Mouse (Mus musculus): ENCODE measurements around the gene Mcur1.

The Mcur1 gene

GRCm38 (mm10) chr13:43564733-43565132 lies 4.7 kb upstream of the Mcur1 start:
- no peak for DNase-seq

- DNase-seq: no peak
Observed at GRCm38 (mm10) chr13:43562726-43563125, 2.7 kb upstream of the Mcur1 start.

- DNase-seq: no peak
Observed at GRCm38 (mm10) chr13:43560458-43561411, 744 bp upstream of the Mcur1 start.

DNA sequence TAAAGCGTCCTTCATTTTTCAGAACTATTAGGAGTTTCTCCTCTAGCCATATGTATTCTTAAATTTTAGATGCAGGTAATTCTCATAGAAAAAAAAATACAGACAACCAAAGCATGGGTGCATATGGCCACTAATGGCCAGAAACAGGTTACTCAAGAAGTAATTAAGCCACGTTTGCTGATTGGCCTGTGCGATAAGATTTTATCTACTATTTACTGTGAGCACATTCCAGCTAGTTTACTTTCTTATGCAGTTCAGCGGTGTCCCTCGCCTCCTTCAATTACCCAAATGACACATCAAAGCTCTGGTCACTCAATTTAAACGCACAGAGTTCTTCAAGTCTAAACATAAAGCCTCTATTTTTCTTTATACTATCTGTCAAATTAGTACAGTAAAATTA lies 1.0 kb downstream of the Mcur1 start:
- no peak for DNase-seq

GRCm38 (mm10) chr13:43558357-43558756 lies 1.6 kb downstream of the Mcur1 start:
- no peak for DNase-seq

DNA sequence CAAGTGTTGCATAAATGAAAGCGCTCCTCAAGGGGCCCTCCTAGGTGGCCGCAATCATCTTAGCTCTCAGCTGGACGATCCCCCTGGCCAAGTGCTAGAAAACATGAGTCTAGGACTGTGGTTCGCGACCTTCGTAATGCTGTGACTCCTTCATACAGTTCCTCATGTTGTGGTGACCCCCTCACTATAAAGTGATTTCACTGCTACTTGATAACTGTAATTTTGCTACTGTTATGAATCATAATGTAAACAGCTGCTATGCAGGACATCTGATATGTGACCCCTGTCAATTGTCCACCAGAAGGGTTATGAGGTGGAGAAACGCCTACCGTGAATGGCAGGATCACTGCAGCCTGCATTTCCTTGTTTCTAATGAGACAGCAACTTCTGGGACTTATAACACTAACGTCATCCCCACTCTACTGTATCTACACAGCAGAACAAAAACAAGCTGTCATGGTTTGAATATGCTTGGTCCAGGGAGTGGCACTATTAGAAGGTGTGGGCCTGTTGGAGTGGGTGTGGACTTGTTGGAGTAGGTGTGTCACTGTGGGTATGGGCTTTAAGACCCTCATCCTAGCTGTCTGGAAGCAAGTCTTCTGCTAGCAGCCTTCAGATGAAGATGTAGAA lies 3.0 kb downstream of the Mcur1 start:
- no peak for DNase-seq

DNA sequence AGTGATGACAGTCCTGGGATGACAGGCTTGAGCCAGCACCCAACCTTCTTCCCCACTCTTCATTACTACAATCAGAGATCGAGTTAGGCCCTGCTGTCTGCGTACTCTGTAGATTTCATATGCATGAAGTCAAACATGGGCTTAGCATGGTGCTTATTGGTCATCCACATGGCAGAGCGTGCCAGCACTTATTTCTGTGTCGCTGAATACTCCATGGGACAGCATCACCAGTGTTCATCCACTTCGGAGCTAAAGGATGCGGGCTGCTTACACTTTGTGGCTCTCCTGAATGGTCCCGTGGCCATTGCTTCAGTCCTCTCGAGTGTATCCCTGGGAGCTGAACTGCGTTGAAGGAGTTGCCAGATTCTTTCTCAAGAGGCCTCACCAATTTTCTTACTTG lies 4.7 kb downstream of the Mcur1 start:
- DNase-seq: no peak

DNA sequence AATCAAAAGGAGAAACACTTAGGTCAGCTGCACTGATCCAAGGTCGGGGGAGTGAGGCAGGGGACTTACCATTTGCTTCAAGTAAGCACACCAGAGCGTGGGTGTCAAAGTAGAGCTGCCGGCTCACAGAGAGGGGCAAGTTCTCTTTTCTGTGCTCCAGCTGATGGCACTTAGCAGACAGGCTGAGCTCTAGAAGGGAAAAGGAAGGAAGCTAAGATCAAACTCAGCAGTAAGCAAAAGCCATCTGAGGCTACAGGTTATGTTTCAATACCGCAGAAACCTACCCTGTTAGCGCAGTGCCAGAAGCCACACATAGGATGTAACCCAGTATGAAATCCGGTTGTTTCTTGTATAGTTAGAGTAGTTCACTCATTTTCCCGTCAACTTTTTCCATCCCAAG lies 5.2 kb downstream of the Mcur1 start:
- DNase-seq: no peak

GRCm38 (mm10) chr13:43550676-43551075 lies 9.3 kb downstream of the Mcur1 start:
- no peak for DNase-seq

DNA sequence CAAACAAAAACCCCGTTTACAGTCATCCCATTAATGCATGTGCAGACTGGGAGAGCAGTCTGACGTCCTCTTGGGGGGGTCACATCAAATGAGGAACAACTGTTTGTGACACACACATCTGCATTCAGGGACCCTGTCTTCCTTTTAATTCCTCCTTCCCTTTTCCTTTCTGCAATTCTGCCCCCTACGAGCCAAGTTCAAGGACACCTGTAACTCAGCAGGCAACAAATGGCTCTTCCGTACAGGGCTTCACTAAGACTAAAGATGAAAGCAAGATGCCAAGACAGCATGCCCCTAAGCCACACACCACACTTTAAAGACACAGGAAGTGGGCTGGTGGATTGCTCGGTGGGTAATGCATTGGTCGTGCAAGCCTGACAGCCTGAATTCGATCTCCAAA lies 10.1 kb downstream of the Mcur1 start:
- DNase-seq: no peak

GRCm38 (mm10) chr13:43549078-43549698 lies 10.8 kb downstream of the Mcur1 start:
- no peak for DNase-seq

- DNase-seq: no peak
Observed at GRCm38 (mm10) chr13:43548617-43549016, 11.4 kb downstream of the Mcur1 start.

- DNase-seq: peak; percentile 53
Observed at GRCm38 (mm10) chr13:43546861-43547260, 13.1 kb downstream of the Mcur1 start.

GRCm38 (mm10) chr13:43540205-43540815 lies 19.7 kb downstream of the Mcur1 start:
- DNase-seq: no peak

- no peak for DNase-seq
Observed at GRCm38 (mm10) chr13:43539409-43539808, 20.6 kb downstream of the Mcur1 start.

DNA sequence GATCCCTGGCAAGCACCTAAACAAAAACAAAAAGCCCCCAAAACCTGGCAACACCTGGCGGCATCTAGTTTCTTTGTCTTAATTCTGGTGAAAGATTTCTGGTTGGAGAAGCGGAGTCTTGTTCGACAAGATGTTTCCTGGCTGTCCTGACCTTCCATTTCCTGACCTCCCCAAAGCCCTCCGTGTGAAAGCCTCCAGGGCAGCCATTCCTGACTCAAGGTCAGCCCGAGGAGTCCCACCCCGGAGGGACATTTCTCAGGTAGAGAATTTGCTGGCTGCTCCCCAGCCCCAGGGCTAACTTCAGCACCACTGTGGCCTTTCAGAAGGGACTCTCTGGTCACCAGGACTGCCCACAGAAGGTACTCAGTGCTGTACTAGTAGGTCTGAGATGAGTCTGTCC lies 22.1 kb downstream of the Mcur1 start:
- DNase-seq: no peak

- DNase-seq: no peak
Observed at GRCm38 (mm10) chr13:43534015-43534414, 26.0 kb downstream of the Mcur1 start.

DNA sequence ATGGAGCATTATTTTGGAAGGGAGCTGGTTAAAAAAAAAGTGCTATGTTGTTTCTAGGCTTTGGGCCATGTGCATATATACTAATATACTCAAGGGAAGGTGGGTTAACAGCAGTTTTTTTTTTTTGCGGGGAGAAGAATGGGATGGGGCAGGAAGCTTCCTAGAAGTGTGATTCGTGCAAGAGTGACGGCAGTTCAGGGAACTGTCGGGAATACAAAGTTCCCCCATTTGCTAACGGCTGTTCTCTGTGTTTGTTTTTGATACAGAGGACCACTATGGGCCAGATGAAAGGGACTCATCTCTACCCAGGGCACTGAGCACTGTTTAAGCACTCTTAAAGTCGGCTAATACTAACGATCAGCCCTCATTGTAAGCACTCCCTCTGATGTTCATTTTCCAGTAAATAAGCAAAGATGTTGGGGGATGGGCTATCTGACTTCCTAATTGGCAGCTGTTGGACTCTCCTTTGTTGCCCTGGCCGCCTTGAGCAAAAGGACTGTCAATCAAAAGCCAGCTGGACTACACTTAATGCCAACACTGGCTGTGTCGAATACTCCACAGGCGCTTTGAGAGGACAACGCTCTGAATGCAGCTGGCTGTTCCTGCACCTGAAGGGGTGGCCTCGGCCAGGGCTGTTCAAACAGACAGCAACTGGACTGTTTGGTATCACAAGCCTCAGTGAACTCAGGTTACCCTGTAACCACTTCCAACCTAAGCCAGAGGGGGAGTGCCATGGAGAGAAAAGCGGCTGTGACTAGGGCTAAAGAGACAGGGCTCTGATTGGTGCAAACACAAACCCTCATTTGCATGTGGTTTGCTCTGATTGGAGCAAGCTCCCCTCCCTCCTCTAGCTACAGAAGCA lies 28.9 kb downstream of the Mcur1 start:
- DNase-seq: peak; percentile 52

DNA sequence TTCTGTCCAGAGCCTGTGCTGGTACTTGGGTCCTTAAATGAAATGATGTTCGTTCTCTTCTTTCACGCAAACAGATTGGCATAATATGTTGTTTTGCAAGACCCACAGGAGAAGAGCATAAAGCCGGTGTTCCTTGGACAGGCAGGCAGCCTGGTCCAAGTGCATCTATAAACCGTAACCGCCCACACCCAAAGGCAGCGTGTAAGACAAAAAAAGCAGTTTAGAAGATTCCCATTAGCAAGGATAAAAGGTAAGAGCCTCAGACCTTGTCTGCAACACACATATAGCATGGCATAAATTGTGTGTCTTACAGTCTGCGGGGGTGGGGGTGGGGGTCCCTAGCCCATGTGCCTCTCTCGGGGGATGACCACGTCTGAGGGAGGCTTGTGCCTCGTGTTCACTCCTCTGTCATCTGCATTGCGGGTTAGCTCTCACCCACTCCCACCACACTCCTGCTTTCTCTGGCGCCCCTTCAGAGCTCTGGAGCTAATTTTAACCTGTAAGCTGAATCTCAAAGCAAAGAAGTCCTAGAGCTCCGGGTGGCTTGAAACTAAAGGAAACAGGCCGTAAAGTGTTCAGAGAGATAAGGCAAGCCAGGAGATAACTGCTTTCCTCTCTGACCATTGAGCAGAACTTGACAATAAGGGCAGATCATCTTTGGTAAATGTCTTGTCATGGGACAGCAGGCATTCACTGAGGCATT lies 29.7 kb downstream of the Mcur1 start:
- peak; percentile 72 for DNase-seq

DNA sequence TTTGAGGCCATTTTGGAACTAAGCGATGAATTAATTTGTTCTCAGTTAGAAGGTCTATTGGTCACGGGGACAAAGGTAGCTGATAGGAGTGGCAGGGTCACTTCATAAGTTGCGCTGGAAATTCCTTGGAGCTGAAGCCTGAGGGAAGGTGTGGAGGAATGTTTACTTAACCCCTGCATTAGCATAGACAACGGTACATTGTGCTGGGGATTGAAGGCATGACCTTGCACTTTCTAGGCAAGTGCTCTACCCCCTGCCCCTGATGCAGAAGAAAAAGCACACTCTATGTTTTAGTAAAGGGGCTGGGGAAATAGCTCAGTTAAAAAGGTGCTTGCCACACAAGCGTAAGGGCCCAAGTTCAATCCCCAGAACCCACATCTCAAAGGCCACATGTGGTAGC lies 33.7 kb downstream of the Mcur1 start:
- no peak for DNase-seq

DNA sequence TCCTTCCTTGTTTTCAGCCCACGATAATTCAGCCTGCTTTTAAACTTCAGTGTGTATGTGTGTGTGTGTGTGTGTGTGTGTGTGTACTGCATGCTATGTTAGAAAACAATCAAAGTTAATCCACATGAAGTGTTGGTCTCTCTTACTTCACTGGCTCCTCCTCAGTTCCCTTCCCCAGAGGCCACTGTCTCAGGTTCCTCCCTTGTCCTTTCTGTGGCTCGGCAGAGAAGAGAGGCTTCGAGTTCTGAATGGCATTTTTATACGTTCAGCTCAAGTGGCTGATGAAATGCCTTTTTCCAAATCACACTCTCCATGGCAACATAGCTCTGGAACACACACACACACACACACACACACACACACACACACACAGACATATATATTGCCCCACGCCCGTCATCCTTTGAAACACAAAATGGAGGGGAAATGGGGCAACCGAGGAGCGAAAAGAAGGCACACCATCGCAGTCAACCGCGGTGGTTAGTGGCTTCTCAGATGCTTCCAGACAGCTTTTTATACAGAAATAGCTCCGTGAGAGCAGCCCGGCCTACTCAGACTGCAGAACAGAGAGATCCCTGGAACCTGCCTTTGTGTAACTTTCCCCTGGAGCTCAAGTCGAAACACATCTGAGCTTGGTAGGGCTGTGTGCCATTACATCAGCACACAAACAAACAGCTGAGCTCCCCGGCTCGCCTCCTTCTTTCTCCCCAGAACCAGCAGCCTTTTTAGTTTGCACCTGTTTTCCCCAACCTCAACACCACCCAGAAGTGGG lies 34.4 kb downstream of the Mcur1 start:
- DNase-seq: peak; percentile 63
